Mouse (Mus musculus): ENCODE results near the gene Sh3kbp1. TPM values are rescaled to one million over a fixed set of nuclear protein-coding genes. Genes with fewer than 3 reads are reported as not detected.

Sh3kbp1 gene
- polyA plus RNA-seq (2014; fragmentation: Illumina TruSeq; extraction: RNeasy Lipid Tissue Mini Kit (QIAGEN cat#74804); ENCODE audit: low read depth, low replicate concordance): 35.4 TPM

GRCm38 (mm10) chrX:159626907-159627587 lies at the start of gene Sh3kbp1:
Sh3kbp1 (plus strand) TSS chrX:159627272.

GRCm38 (mm10) chrX:159988002-159988960 lies 361.2 kb downstream of the Sh3kbp1 start, which contains the start of gene Map3k15:
Map3k15 (plus strand) TSS chrX:159988433.

Other genes starting within 250 kb of the Sh3kbp1 start
- 2.8 TPM for gene Map7d2, start 212.7 kb upstream of the Sh3kbp1 start, polyA plus RNA-seq (2014; fragmentation: Illumina TruSeq; extraction: RNeasy Lipid Tissue Mini Kit (QIAGEN cat#74804); ENCODE audit: low read depth, low replicate concordance)
- 64.3 TPM for gene Bclaf3, start 100.6 kb upstream of the Sh3kbp1 start, polyA plus RNA-seq (2014; fragmentation: Illumina TruSeq; extraction: RNeasy Lipid Tissue Mini Kit (QIAGEN cat#74804); ENCODE audit: low read depth, low replicate concordance)